8 mouse cellular contexts compared by ENCODE assay signal in the genomic region with DNA sequence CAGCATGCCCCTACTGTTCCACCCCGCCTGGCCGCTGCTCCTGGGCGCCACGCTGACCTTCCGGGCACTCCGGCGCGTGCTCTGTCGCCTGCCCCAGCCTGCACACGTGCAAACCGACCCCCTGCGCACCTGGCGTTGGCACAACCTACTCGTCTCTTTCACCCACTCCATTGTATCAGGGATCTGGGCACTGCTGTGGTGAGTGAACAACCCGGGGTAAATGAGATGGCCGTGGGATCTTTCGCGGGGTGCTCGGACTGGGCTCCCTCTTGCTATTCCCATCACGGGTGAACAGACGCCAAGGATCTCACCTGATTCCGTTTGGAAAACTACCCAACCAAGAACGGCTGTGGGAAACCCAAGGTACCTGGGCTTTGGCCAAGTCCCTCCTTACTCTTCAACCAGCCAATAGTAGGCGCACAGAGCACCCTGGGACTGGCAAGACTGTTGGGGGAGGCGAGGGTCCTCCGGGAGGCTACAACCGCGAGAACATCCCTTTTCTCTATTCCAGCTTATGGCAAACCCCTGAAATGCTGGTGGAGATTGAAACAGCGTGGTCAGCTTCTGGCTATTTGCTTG. TPM values are rescaled to one million over a fixed set of nuclear protein-coding genes. Genes with fewer than 3 reads are reported as not detected.
DNase-seq lines count a peak whose midpoint lies in the region; ATAC-seq and TF ChIP-seq lines count a peak whose summit lies in the region.

No protein-coding gene starts in this region.

- peak overlapping the region; percentile 73 for H3K27ac ChIP-seq in spleen, adult 2 months (ENCODE audit: insufficient read depth, low read length)
- peak overlapping the region; percentile 98 for H3K27ac ChIP-seq in liver, embryonic 16.5 days (ENCODE audit: low read length)
- peak overlapping the region; percentile 50; the same call in 1 of the 2 replicates for H3K27ac ChIP-seq in olfactory bulb, adult 2 months (ENCODE audit: insufficient read depth, low read depth, low read length)

- TF ChIP-seq CTCF in spleen, adult 2 months (IDR thresholded peaks at IDR 0.05; ENCODE audit: extremely low read depth, insufficient read depth, insufficient read length, insufficient replicate concordance) = no peak
- no peak for TF ChIP-seq CTCF in olfactory bulb, adult 2 months (IDR thresholded peaks at IDR 0.05; ENCODE audit: insufficient read depth, low read depth, low read length)

- H3K9me3 ChIP-seq in liver, embryonic 16.5 days (replicated peaks; ENCODE audit: control insufficient read depth, low read length) = no peaks in the 10 kb centered on the region

- 4% methylated on average over 29 of the region's 29 CpGs for WGBS in spleen, adult 2 months
- WGBS in liver, embryonic 16.5 days (ENCODE audit: insufficient replicate concordance) = under 1% methylated on average over 29 of the region's 29 CpGs
- 15% methylated on average over 29 of the region's 29 CpGs for WGBS in olfactory bulb, adult 2 months

- H3K36me3 ChIP-seq in spleen, adult 2 months (ENCODE audit: control insufficient read depth, insufficient read depth, low read length) = peaks cover 18% of the 10 kb centered on the region
- peaks cover 27% of the 10 kb centered on the region for H3K36me3 ChIP-seq in liver, embryonic 16.5 days (ENCODE audit: control insufficient read depth, insufficient read depth)

- TF ChIP-seq POLR2A in spleen, adult 2 months (IDR thresholded peaks at IDR 0.05; ENCODE audit: low read depth, low read length) = no peak
- TF ChIP-seq POLR2A in olfactory bulb, adult 2 months (IDR thresholded peaks at IDR 0.05; ENCODE audit: insufficient read depth, low read depth, low read length) = no peak

- peaks cover 8% of the 10 kb centered on the region for H3K4me1 ChIP-seq in spleen, adult 2 months (ENCODE audit: control insufficient read depth, insufficient read depth, insufficient read length)
- H3K4me1 ChIP-seq in liver, embryonic 16.5 days (ENCODE audit: control insufficient read depth, low read depth, low read length) = peaks cover 53% of the 10 kb centered on the region
- peaks cover 24% of the 10 kb centered on the region for H3K4me1 ChIP-seq in olfactory bulb, adult 2 months (ENCODE audit: control insufficient read depth, insufficient read depth, low read length)

- peak overlapping the region; percentile 95 for H3K9ac ChIP-seq in liver, embryonic 16.5 days (ENCODE audit: low read depth, low read length)

- DNase-seq in spleen, adult 2 months (ENCODE audit: low read depth in 1 of 2, low spot score in 2 of 2) = no peak
- no peak for DNase-seq in spleen, adult 12 weeks (ENCODE audit: low spot score)
- peak; percentile 58 for DNase-seq in c-Kit-positive CD71-positive TER-119-negative erythroid progenitor cells, embryonic 14.5 days (ENCODE audit: low read depth)
- DNase-seq in heart, adult 8-10 months (ENCODE audit: low spot score) = peak; percentile 26
- DNase-seq in kidney, adult 9 months = peak; percentile 93

- H3K4me2 ChIP-seq in liver, embryonic 16.5 days (ENCODE audit: low read depth, low read length) = peak overlapping the region; percentile 71

- ATAC-seq in liver, embryonic 16.5 days (ENCODE audit: low read depth) = 0 out of 2 replicates have a peak, but pooled peaks have one; percentile 0
- no peak for ATAC-seq in granulocyte monocyte progenitor cell, adult 5-6 weeks (replicated peaks; ENCODE audit: poor library complexity, severe bottlenecking)

- H3K4me3 ChIP-seq in spleen, adult 2 months (ENCODE audit: extremely low read depth, insufficient read depth, insufficient read length) = peak overlapping the region; percentile 55
- H3K4me3 ChIP-seq in liver, embryonic 16.5 days (ENCODE audit: low read depth, low read length) = peak overlapping the region; percentile 87
- peak overlapping the region; percentile 58 for H3K4me3 ChIP-seq in olfactory bulb, adult 2 months (ENCODE audit: insufficient read depth, low read depth, low read length)

- H3K27me3 ChIP-seq in spleen, adult 2 months (ENCODE audit: control insufficient read depth, insufficient read depth, low read length) = no peaks in the 10 kb centered on the region
- no peaks in the 10 kb centered on the region for H3K27me3 ChIP-seq in liver, embryonic 16.5 days (ENCODE audit: control insufficient read depth, insufficient read depth, low read depth, low read length)

RNA-seq across cellular contexts. Expression of gene Tlcd1, which starts 2.4 kb away (rescaled TPM):
- 10.4 and 16.9 TPM in 2 replicates for polyA plus RNA-seq in spleen, adult 2 months (2012; rRNA removed)
- 1 to 10 TPM; 2.9 to 7.1 (median 5.0) TPM for total RNA-seq in heart, adult 8-10 months (2022)
- 39.9 and 40.3 TPM in 2 replicates for polyA plus RNA-seq in liver, embryonic 16.5 days (2015; fragmentation: Nextera tagmentation; extraction: Ambion mirVana)
- polyA plus RNA-seq in olfactory bulb, adult 2 months (2012; ENCODE audit: insufficient read depth, insufficient read length, low replicate concordance, missing spikeins) = not detected in 2 replicates
- total RNA-seq in granulocyte monocyte progenitor cell, adult 5-6 weeks (2014; fragmentation: Nextera tagmentation) = 1.1 and 3.5 TPM in 2 replicates
- 2.9 and 4.1 TPM in 2 replicates for total RNA-seq in granulocyte monocyte progenitor cell, adult 5-6 weeks (2017)

RNA-seq across cellular contexts. Expression of gene Nek8, which starts 2.5 kb away (rescaled TPM):
- 17.6 and 20.4 TPM in 2 replicates for polyA plus RNA-seq in spleen, adult 2 months (2012; rRNA removed)
- total RNA-seq in heart, adult 8-10 months (2022) = 1 to 10 TPM; 2.0 to 3.2 (median 2.3) TPM
- polyA plus RNA-seq in liver, embryonic 16.5 days (2015; fragmentation: Nextera tagmentation; extraction: Ambion mirVana) = 10.2 and 10.4 TPM in 2 replicates
- not detected in 2 replicates for polyA plus RNA-seq in olfactory bulb, adult 2 months (2012; ENCODE audit: insufficient read depth, insufficient read length, low replicate concordance, missing spikeins)
- total RNA-seq in granulocyte monocyte progenitor cell, adult 5-6 weeks (2014; fragmentation: Nextera tagmentation) = 3.5 and 14.4 TPM in 2 replicates
- 5.8 and 6.1 TPM in 2 replicates for total RNA-seq in granulocyte monocyte progenitor cell, adult 5-6 weeks (2017)

RNA-seq across cellular contexts. Expression of gene Rpl23a, which starts 4.4 kb away (rescaled TPM):
- 126 and 169 TPM in 2 replicates for polyA plus RNA-seq in spleen, adult 2 months (2012; rRNA removed)
- 100 to 1,000 TPM; 760 to 870 (median 833) TPM for total RNA-seq in heart, adult 8-10 months (2022)
- 609 and 714 TPM in 2 replicates for polyA plus RNA-seq in liver, embryonic 16.5 days (2015; fragmentation: Nextera tagmentation; extraction: Ambion mirVana)
- polyA plus RNA-seq in olfactory bulb, adult 2 months (2012; ENCODE audit: insufficient read depth, insufficient read length, low replicate concordance, missing spikeins) = 1,288 TPM in 1 of 2 replicates, not detected in the other
- total RNA-seq in granulocyte monocyte progenitor cell, adult 5-6 weeks (2014; fragmentation: Nextera tagmentation) = 5,451 and 5,560 TPM in 2 replicates
- 3,079 and 3,080 TPM in 2 replicates for total RNA-seq in granulocyte monocyte progenitor cell, adult 5-6 weeks (2017)

RNA-seq across cellular contexts. Expression of gene Rab34, which starts 9.3 kb away (rescaled TPM):
- polyA plus RNA-seq in spleen, adult 2 months (2012; rRNA removed) = 10.8 and 15.6 TPM in 2 replicates
- 1 to 10 TPM; 6.8 to 8.7 (median 8.1) TPM for total RNA-seq in heart, adult 8-10 months (2022)
- polyA plus RNA-seq in liver, embryonic 16.5 days (2015; fragmentation: Nextera tagmentation; extraction: Ambion mirVana) = 11.8 and 16.2 TPM in 2 replicates
- not detected in 2 replicates for polyA plus RNA-seq in olfactory bulb, adult 2 months (2012; ENCODE audit: insufficient read depth, insufficient read length, low replicate concordance, missing spikeins)
- 6.1 and 7.2 TPM in 2 replicates for total RNA-seq in granulocyte monocyte progenitor cell, adult 5-6 weeks (2014; fragmentation: Nextera tagmentation)
- total RNA-seq in granulocyte monocyte progenitor cell, adult 5-6 weeks (2017) = 1.5 and 3.6 TPM in 2 replicates

RNA-seq across cellular contexts. Expression of gene Traf4, which starts 13.6 kb away (rescaled TPM):
- polyA plus RNA-seq in spleen, adult 2 months (2012; rRNA removed) = 43.4 and 54.3 TPM in 2 replicates
- 1 to 10 TPM; 3.4 to 4.3 (median 3.7) TPM for total RNA-seq in heart, adult 8-10 months (2022)
- polyA plus RNA-seq in liver, embryonic 16.5 days (2015; fragmentation: Nextera tagmentation; extraction: Ambion mirVana) = 25.4 and 28.6 TPM in 2 replicates
- polyA plus RNA-seq in olfactory bulb, adult 2 months (2012; ENCODE audit: insufficient read depth, insufficient read length, low replicate concordance, missing spikeins) = not detected in 2 replicates
- 4.9 and 7.3 TPM in 2 replicates for total RNA-seq in granulocyte monocyte progenitor cell, adult 5-6 weeks (2014; fragmentation: Nextera tagmentation)
- total RNA-seq in granulocyte monocyte progenitor cell, adult 5-6 weeks (2017) = 2.8 and 3.6 TPM in 2 replicates

Comparison
In these comparisons a context has a peak if more than half of its experiments do, and no peak if none do; other contexts are left out.
1. DNase-seq: peak in c-Kit-positive CD71-positive TER-119-negative erythroid progenitor cells, embryonic 14.5 days (single experiment), heart, adult 8-10 months (single experiment) and kidney, adult 9 months (single experiment); none in spleen, adult 2 months (0 of 2) and spleen, adult 12 weeks (single experiment).
2. RNA of gene Tlcd1, which starts 2.4 kb away (polyA plus RNA-seq): 39.9 to 40.3 TPM in liver, embryonic 16.5 days and 10.4 to 16.9 TPM in spleen, adult 2 months; not detected in olfactory bulb, adult 2 months; every median in the first group is over 10 times any median in the second.
3. RNA of gene Nek8, which starts 2.5 kb away (polyA plus RNA-seq): 17.6 to 20.4 TPM in spleen, adult 2 months and 10.2 to 10.4 TPM in liver, embryonic 16.5 days; not detected in olfactory bulb, adult 2 months; every median in the first group is over 10 times any median in the second.
4. Peak in every context shown above with its lines, with median percentiles within 50 percentile points of each other: H3K27ac ChIP-seq and H3K4me3 ChIP-seq.